8 mouse cellular contexts compared by ENCODE assay signal in the genomic region with DNA sequence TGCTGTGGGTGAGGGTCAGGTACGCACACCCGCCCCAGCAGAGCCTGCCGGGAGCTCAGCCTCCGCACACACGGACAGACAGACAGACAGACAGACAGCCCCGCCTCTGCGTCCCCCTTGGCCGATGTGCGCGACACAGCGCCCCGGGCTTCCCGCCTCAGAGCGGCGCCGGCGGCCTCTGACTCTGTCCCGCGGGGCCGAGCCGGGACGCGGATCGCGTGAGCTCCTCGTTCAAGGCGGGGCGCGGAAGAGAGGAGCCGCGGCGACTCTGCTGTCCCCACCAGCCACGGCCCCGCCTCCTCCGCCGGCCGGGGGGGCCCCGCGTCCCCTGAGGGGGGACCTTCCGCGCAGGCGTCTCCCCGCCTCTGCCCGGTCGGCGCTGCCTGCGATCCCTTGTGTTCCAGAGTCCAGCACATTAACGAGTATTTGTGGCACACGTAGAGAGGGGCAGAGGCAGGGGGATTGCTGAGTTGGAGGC. TPM values are rescaled to one million over a fixed set of nuclear protein-coding genes. Genes with fewer than 3 reads are reported as not detected.
DNase-seq lines count a peak whose midpoint lies in the region; ATAC-seq and TF ChIP-seq lines count a peak whose summit lies in the region.

No protein-coding gene starts in this region.

- no peaks in the 10 kb centered on the region for H3K4me1 ChIP-seq in E14TG2a.4 (replicated peaks; ENCODE audit: low read depth, low read length)
- H3K4me1 ChIP-seq in forebrain, embryonic 14.5 days (ENCODE audit: control insufficient read depth, insufficient read depth, low read length): no peaks in the 10 kb centered on the region
- H3K4me1 ChIP-seq in lung, embryonic 14.5 days (ENCODE audit: insufficient read depth): no peaks in the 10 kb centered on the region

- no peak for TF ChIP-seq CTCF in E14TG2a.4 (conservative IDR thresholded peaks at IDR 0.05; ENCODE audit: low read length)
- no peak for TF ChIP-seq CTCF in layer of hippocampus, adult 2 months (conservative IDR thresholded peaks at IDR 0.05)
- TF ChIP-seq CTCF in lung, embryonic 14.5 days (IDR thresholded peaks at IDR 0.05; ENCODE audit: low read depth): no peak

- H3K4me2 ChIP-seq in forebrain, embryonic 14.5 days (ENCODE audit: low read length): peak overlapping the region; percentile 56
- peak overlapping the region; percentile 75 for H3K4me2 ChIP-seq in lung, embryonic 14.5 days

- peaks cover 6% of the 10 kb centered on the region for H3K27me3 ChIP-seq in E14TG2a.4 (ENCODE audit: insufficient read depth, low read length)
- no peaks in the 10 kb centered on the region for H3K27me3 ChIP-seq in forebrain, embryonic 14.5 days (replicated peaks; ENCODE audit: control insufficient read depth, insufficient read depth, low read length)
- no peaks in the 10 kb centered on the region for H3K27me3 ChIP-seq in lung, embryonic 14.5 days (ENCODE audit: insufficient read depth, low read length)

- peaks cover 37% of the 10 kb centered on the region for H3K9me3 ChIP-seq in E14TG2a.4 (ENCODE audit: low read length)
- no peaks in the 10 kb centered on the region for H3K9me3 ChIP-seq in forebrain, embryonic 14.5 days (replicated peaks; ENCODE audit: control insufficient read depth, low read length)
- no peaks in the 10 kb centered on the region; the same call in 1 of the 2 replicates for H3K9me3 ChIP-seq in lung, embryonic 14.5 days (ENCODE audit: low read depth, low read length)

- peak overlapping the region; percentile 76 for H3K4me3 ChIP-seq in E14TG2a.4 (replicated peaks; ENCODE audit: low read length)
- H3K4me3 ChIP-seq in forebrain, embryonic 14.5 days (ENCODE audit: low read depth, low read length): peak overlapping the region; percentile 48
- H3K4me3 ChIP-seq in layer of hippocampus, adult 2 months: peak overlapping the region; percentile 66
- H3K4me3 ChIP-seq in lung, embryonic 14.5 days (ENCODE audit: low read depth, low read length): peak overlapping the region; percentile 53

- H3K9ac ChIP-seq in forebrain, embryonic 14.5 days (ENCODE audit: low read length): peak overlapping the region; percentile 66
- peak overlapping the region; percentile 64 for H3K9ac ChIP-seq in lung, embryonic 14.5 days

- intact Hi-C loops in heart, postnatal 14 days (cut with DNase I): no loop called here

- no peaks in the 10 kb centered on the region for H3K36me3 ChIP-seq in E14TG2a.4 (ENCODE audit: insufficient read depth, low read length)
- no peaks in the 10 kb centered on the region for H3K36me3 ChIP-seq in forebrain, embryonic 14.5 days (ENCODE audit: control insufficient read depth, insufficient read depth, low read length)
- no peaks in the 10 kb centered on the region for H3K36me3 ChIP-seq in lung, embryonic 14.5 days (ENCODE audit: insufficient read depth)

- peak; percentile 70 for DNase-seq in cerebellum, adult 11 months
- DNase-seq in forebrain, embryonic 14.5 days (ENCODE audit: low spot score): peak; percentile 93
- peak; percentile 96 to 97 for DNase-seq in heart, postnatal 14 days
- DNase-seq in layer of hippocampus, adult 2 months (ENCODE audit: low spot score in 2 of 2): peak; percentile 88 to 90
- DNase-seq in lung, embryonic 14.5 days: peak; percentile 94
- DNase-seq in testis, postnatal 14 days (ENCODE audit: low spot score): peak; percentile 86

- 0% methylated on average over 35 of the region's 49 CpGs for WGBS in forebrain, embryonic 14.5 days
- under 1% methylated on average over 37 of the region's 49 CpGs for WGBS in lung, embryonic 14.5 days

- H3K27ac ChIP-seq in forebrain, embryonic 14.5 days (ENCODE audit: low read depth, low read length): peak overlapping the region; percentile 90
- H3K27ac ChIP-seq in layer of hippocampus, adult 2 months: peak overlapping the region; percentile 91
- peak overlapping the region; percentile 95 for H3K27ac ChIP-seq in lung, embryonic 14.5 days (ENCODE audit: low read depth)

- ATAC-seq in forebrain, embryonic 14.5 days: peak; percentile 91
- peak; percentile 90 for ATAC-seq in lung, embryonic 14.5 days (ENCODE audit: insufficient read depth)
- ATAC-seq in neutrophil, adult 5-6 weeks (ENCODE audit: extremely low read depth, insufficient number of reproducible peaks, low FRiP score, poor library complexity, severe bottlenecking): peak; percentile 23

RNA-seq across cellular contexts. Expression of a gene that starts 43.9 kb away (rescaled TPM):
- polyA plus RNA-seq in forebrain, embryonic 14.5 days (2014; fragmentation: Nextera tagmentation; extraction: Ambion mirVana): 1.0 and 1.1 TPM in 2 replicates
- total RNA-seq in heart, postnatal 14 days (2021): 1 to 10 TPM; 1.2 to 1.6 TPM
- total RNA-seq in layer of hippocampus, adult 2 months (2021): under 1 TPM in 1 of 2 experiments, not detected in 1; 0.46 TPM
- 4.0 TPM in 2 replicates for polyA plus RNA-seq in lung, embryonic 14.5 days (2014; fragmentation: Nextera tagmentation; extraction: Ambion mirVana)
- total RNA-seq in neutrophil, adult 5-6 weeks (2017): 360 and 362 TPM in 2 replicates

RNA-seq across cellular contexts. Expression of a gene that starts 53.6 kb away (rescaled TPM):
- polyA plus RNA-seq in forebrain, embryonic 14.5 days (2014; fragmentation: Nextera tagmentation; extraction: Ambion mirVana): not detected in 2 replicates
- not detected for total RNA-seq in heart, postnatal 14 days (2021)
- not detected for total RNA-seq in layer of hippocampus, adult 2 months (2021)
- polyA plus RNA-seq in lung, embryonic 14.5 days (2014; fragmentation: Nextera tagmentation; extraction: Ambion mirVana): not detected in 2 replicates
- total RNA-seq in neutrophil, adult 5-6 weeks (2017): 1.2 TPM in 1 of 2 replicates, not detected in the other

Comparison
In these comparisons a context has a peak if more than half of its experiments do, and no peak if none do; other contexts are left out.
1. Peak in every context shown above with its lines: DNase-seq, ATAC-seq, H3K4me3 ChIP-seq and H3K27ac ChIP-seq.
2. ATAC-seq: peak in every context shown above with its lines; median percentile 91 in forebrain, embryonic 14.5 days; 90 in lung, embryonic 14.5 days; 23 in neutrophil, adult 5-6 weeks.
3. RNA of a gene that starts 43.9 kb away (total RNA-seq): 360 to 362 TPM in neutrophil, adult 5-6 weeks; 1.2 to 1.6 TPM in heart, postnatal 14 days and 0.46 TPM in layer of hippocampus, adult 2 months; every median in the first group is over 100 times any median in the second.